In the genomic region with DNA sequence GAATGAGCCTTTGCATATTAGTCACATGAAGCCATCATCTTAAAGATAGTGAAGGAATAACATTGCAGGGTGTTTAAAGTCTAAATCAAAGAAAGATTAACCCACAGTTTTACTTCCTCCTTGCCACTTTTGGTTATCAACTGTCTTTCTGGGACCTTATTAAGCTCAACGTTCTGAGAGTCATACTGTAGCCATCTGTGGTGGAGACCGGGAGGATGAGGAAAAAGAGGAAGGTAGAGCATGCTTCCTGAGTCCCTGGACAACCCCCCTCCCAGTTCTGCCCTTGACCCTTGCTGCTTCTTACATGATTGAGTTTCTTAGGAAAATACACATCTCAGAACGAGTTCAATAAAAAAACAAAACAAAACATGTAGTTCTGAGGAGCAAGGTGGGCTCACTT, we compare ENCODE assay signal across 49 mouse cellular contexts. TPM values are rescaled to one million over a fixed set of nuclear protein-coding genes. Genes with fewer than 3 reads are reported as not detected.
"Had no signal": no experiment of that assay in that cellular context is flagged by ENCODE, and none has a peak within 500 bp of the region (broad histone marks: within the 10 kb centered on the region; RNA-seq: fewer than 3 reads in every experiment).

No protein-coding gene starts in this region.

- H3K36me3 ChIP-seq: heart, embryonic 10.5 days; heart, embryonic 12.5 days; heart, embryonic 13.5 days; heart, embryonic 15.5 days; hindbrain, embryonic 10.5 days; hindbrain, embryonic 12.5 days; hindbrain, embryonic 13.5 days; hindbrain, embryonic 15.5 days; intestine, embryonic 15.5 days; kidney, embryonic 15.5 days had no signal

- H3K27ac ChIP-seq: heart, embryonic 10.5 days; heart, embryonic 13.5 days; heart, embryonic 15.5 days; hindbrain, embryonic 10.5 days; hindbrain, embryonic 12.5 days; hindbrain, embryonic 13.5 days; hindbrain, embryonic 14.5 days; hindbrain, embryonic 15.5 days; hindbrain, postnatal 0 days; intestine, embryonic 15.5 days; kidney, embryonic 15.5 days; kidney, postnatal 0 days; layer of hippocampus, adult 2 months had no signal

- H3K9ac ChIP-seq: heart, embryonic 12.5 days; heart, embryonic 13.5 days; heart, embryonic 15.5 days; hindbrain, embryonic 12.5 days; hindbrain, embryonic 13.5 days; hindbrain, embryonic 14.5 days; hindbrain, embryonic 15.5 days; intestine, embryonic 15.5 days; kidney, embryonic 15.5 days had no signal

- H3K4me3 ChIP-seq: heart, embryonic 10.5 days; heart, embryonic 12.5 days; heart, embryonic 13.5 days; heart, embryonic 15.5 days; hindbrain, embryonic 10.5 days; hindbrain, embryonic 12.5 days; hindbrain, embryonic 13.5 days; hindbrain, embryonic 15.5 days; intestine, embryonic 15.5 days; kidney, embryonic 15.5 days; layer of hippocampus, adult 2 months had no signal

- H3K4me1 ChIP-seq: heart, embryonic 15.5 days; hindbrain, embryonic 10.5 days; hindbrain, embryonic 12.5 days; hindbrain, embryonic 13.5 days; hindbrain, embryonic 15.5 days; intestine, embryonic 15.5 days; kidney, embryonic 15.5 days had no signal

- DNase-seq: heart, postnatal 10 days; heart, postnatal 14 days; heart, postnatal 36 days; heart, postnatal 4 days; kidney, adult 11 months; kidney, adult 18-20 months; kidney, adult 2 months; kidney, adult 8-10 months; kidney, adult 9 months; kidney, postnatal 10 days; kidney, postnatal 14 days; kidney, postnatal 25 days; kidney, postnatal 36 days; kidney, postnatal 4 days; layer of hippocampus, adult 9-11 months; layer of hippocampus, postnatal 36 days had no signal

- H3K27me3 ChIP-seq: heart, embryonic 12.5 days; heart, embryonic 13.5 days; heart, embryonic 15.5 days; hindbrain, embryonic 12.5 days; hindbrain, embryonic 13.5 days; hindbrain, embryonic 15.5 days; intestine, embryonic 15.5 days; kidney, embryonic 15.5 days had no signal

- H3K9me3 ChIP-seq: heart, embryonic 10.5 days; heart, embryonic 12.5 days; heart, embryonic 13.5 days; heart, embryonic 15.5 days; hindbrain, embryonic 10.5 days; hindbrain, embryonic 12.5 days; hindbrain, embryonic 13.5 days; hindbrain, embryonic 15.5 days; intestine, embryonic 15.5 days; kidney, embryonic 15.5 days had no signal

- ATAC-seq: hindbrain, embryonic 16.5 days; hindbrain, postnatal 0 days; inflammation-experienced regulatory T-cells, adult 6 months; intestine, embryonic 15.5 days; intestine, embryonic 16.5 days; intestine, postnatal 0 days had no signal

RNA-seq across cellular contexts. Expression of gene Gpr119, which starts 2.6 kb away (rescaled TPM):
- total RNA-seq: heart, postnatal 10 days; heart, postnatal 14 days; heart, postnatal 25 days; heart, postnatal 36 days; heart, postnatal 4 days; hematopoietic stem cell, adult 5-6 weeks; hindbrain, postnatal 0 days; layer of hippocampus, adult 18-20 months; layer of hippocampus, adult 2 months; layer of hippocampus, adult 8-10 months; layer of hippocampus, postnatal 10 days; layer of hippocampus, postnatal 14 days; layer of hippocampus, postnatal 25 days; layer of hippocampus, postnatal 36 days; left cerebral cortex, adult 18-20 months had no signal
- polyA plus RNA-seq: heart, embryonic 10.5 days; heart, embryonic 11.5 days; heart, embryonic 12.5 days; heart, embryonic 13.5 days; heart, embryonic 14.5 days; heart, embryonic 15.5 days; heart, embryonic 16.5 days; heart, postnatal 0 days; hindbrain, embryonic 10.5 days; hindbrain, embryonic 11.5 days; hindbrain, embryonic 12.5 days; hindbrain, embryonic 13.5 days; hindbrain, embryonic 14.5 days; hindbrain, embryonic 15.5 days; hindbrain, embryonic 16.5 days; hindbrain, postnatal 0 days; inflammation-experienced regulatory T-cells, adult 6 months; kidney, adult 2 months; kidney, embryonic 14.5 days; kidney, embryonic 15.5 days; kidney, embryonic 16.5 days; kidney, postnatal 0 days had no signal
